9 mouse cellular contexts compared by ENCODE assay signal in genomic region chr10:68443132-68443531, GRCm38 (mm10).
A peak's percentile ranks its signal among the peaks of the same experiment; 100 is the strongest.
DNase-seq lines count a peak whose midpoint lies in the region; ATAC-seq and TF ChIP-seq lines count a peak whose summit lies in the region.
"Had no signal": no experiment of that assay in that cellular context is flagged by ENCODE, and none has a peak within 500 bp of the region (broad histone marks: within the 10 kb centered on the region; RNA-seq: fewer than 3 reads in every experiment).

No protein-coding gene starts in this region.

- no peak for TF ChIP-seq EP300 in liver, postnatal 0 days (IDR thresholded peaks at IDR 0.05; ENCODE audit: low read depth)

- peak overlapping the region; percentile 55 for H3K27ac ChIP-seq in liver, postnatal 0 days (ENCODE audit: low read depth)
- H3K27ac ChIP-seq in liver, embryonic 11.5 days (ENCODE audit: low read depth, low read length): no peak overlapping the region
- 0 out of 2 replicates have a peak overlapping the region, but pooled peaks have one; percentile 10 for H3K27ac ChIP-seq in embryonic fibroblast, embryonic 13.5 days (ENCODE audit: insufficient read depth, low read length)
- H3K27ac ChIP-seq: heart, adult 2 months had no signal

- peaks cover 22% of the 10 kb centered on the region for H3K4me1 ChIP-seq in liver, postnatal 0 days (ENCODE audit: insufficient read depth)
- peaks cover 5% of the 10 kb centered on the region for H3K4me1 ChIP-seq in liver, embryonic 11.5 days (replicated peaks; ENCODE audit: control insufficient read depth, insufficient read depth, low read length)
- H3K4me1 ChIP-seq in embryonic fibroblast, embryonic 13.5 days (ENCODE audit: control insufficient read depth, insufficient read depth, low read length): peaks cover 17% of the 10 kb centered on the region

- peak; percentile 29 for DNase-seq in adrenal gland, postnatal 14 days
- no peak for DNase-seq in adrenal gland, postnatal 10 days
- no peak for DNase-seq in liver, postnatal 0 days
- DNase-seq in liver, embryonic 11.5 days (ENCODE audit: low spot score): no peak
- DNase-seq in splenic B cell, adult 2 months (ENCODE audit: low read depth, low spot score): peak; percentile 49
- DNase-seq in embryo, embryonic 10 days (ENCODE audit: low spot score): no peak
- no peak for DNase-seq in right cerebral cortex, postnatal 14 days

- peak overlapping the region; percentile 19; the same call in 1 of the 2 replicates for H3K4me2 ChIP-seq in liver, postnatal 0 days (ENCODE audit: low read depth, low read length)
- no peak overlapping the region for H3K4me2 ChIP-seq in liver, embryonic 11.5 days

- no peak for ATAC-seq in liver, postnatal 0 days
- ATAC-seq in liver, embryonic 11.5 days (replicated peaks; ENCODE audit: low FRiP score): no peak

- H3K27me3 ChIP-seq in liver, postnatal 0 days (ENCODE audit: insufficient read depth, low read length): no peaks in the 10 kb centered on the region
- H3K27me3 ChIP-seq in liver, embryonic 11.5 days (replicated peaks; ENCODE audit: control insufficient read depth, insufficient read depth, low read length): no peaks in the 10 kb centered on the region
- no peaks in the 10 kb centered on the region for H3K27me3 ChIP-seq in splenic B cell, adult 2 months (ENCODE audit: control insufficient read depth, insufficient read depth, low read length, poor library complexity, severe bottlenecking)

- no peak for TF ChIP-seq CTCF in liver, postnatal 0 days (IDR thresholded peaks at IDR 0.05; ENCODE audit: low read depth)
- no peak for TF ChIP-seq CTCF in embryonic fibroblast, embryonic 13.5 days (IDR thresholded peaks at IDR 0.05; ENCODE audit: borderline replicate concordance, insufficient read depth, low read length)

- H3K36me3 ChIP-seq in liver, postnatal 0 days (replicated peaks; ENCODE audit: insufficient read depth, low read length): no peaks in the 10 kb centered on the region
- no peaks in the 10 kb centered on the region for H3K36me3 ChIP-seq in liver, embryonic 11.5 days (ENCODE audit: control insufficient read depth, insufficient read depth, low read length)
- H3K36me3 ChIP-seq in splenic B cell, adult 2 months (ENCODE audit: control insufficient read depth, insufficient read depth, low read length, poor library complexity, severe bottlenecking): no peaks in the 10 kb centered on the region

- H3K9ac ChIP-seq in liver, postnatal 0 days (replicated peaks): no peak overlapping the region
- no peak overlapping the region for H3K9ac ChIP-seq in liver, embryonic 11.5 days (ENCODE audit: low read depth, low read length)

- no peak overlapping the region for H3K4me3 ChIP-seq in liver, postnatal 0 days (ENCODE audit: low read depth, low read length)
- no peak overlapping the region for H3K4me3 ChIP-seq in liver, embryonic 11.5 days (ENCODE audit: low read depth, low read length)
- H3K4me3 ChIP-seq in embryonic fibroblast, embryonic 13.5 days (ENCODE audit: insufficient read depth, low read length): no peak overlapping the region
- H3K4me3 ChIP-seq: heart, adult 2 months had no signal

- no peaks in the 10 kb centered on the region for H3K9me3 ChIP-seq in liver, postnatal 0 days (ENCODE audit: low read length)
- no peaks in the 10 kb centered on the region for H3K9me3 ChIP-seq in liver, embryonic 11.5 days (ENCODE audit: control insufficient read depth, low read length)

- no peak for TF ChIP-seq POLR2A in embryonic fibroblast, embryonic 13.5 days (IDR thresholded peaks at IDR 0.05; ENCODE audit: low read depth, low read length)

- WGBS in liver, postnatal 0 days (ENCODE audit: insufficient replicate concordance): 25% methylated on average over 7 of the region's 7 CpGs
- WGBS in liver, embryonic 11.5 days: 16% methylated on average over 7 of the region's 7 CpGs

Comparison
In these comparisons a context has a peak if more than half of its experiments do, and no peak if none do; other contexts are left out.
1. DNase-seq: peak in adrenal gland, postnatal 14 days (single experiment) and splenic B cell, adult 2 months (single experiment); none in adrenal gland, postnatal 10 days (single experiment), liver, postnatal 0 days (single experiment), liver, embryonic 11.5 days (single experiment), embryo, embryonic 10 days (single experiment) and right cerebral cortex, postnatal 14 days (single experiment).